Mouse (Mus musculus) left cerebral cortex, postnatal 25 days (tissue): Measurements from ENCODE around the gene Mrgprb8. TPM values are rescaled to one million over a fixed set of nuclear protein-coding genes. Genes with fewer than 3 reads are reported as not detected.
"Not testable (repeated sequence)": the region's sequence is repeated elsewhere in the genome, so short reads cannot be mapped to it uniquely, and the experiment has no call there.

ENCODE experiments used
- DNase-seq, 2 experiments: peaks; one replicate each; pipeline ENCODE4 v3.0.0; 2022; ENCODE audit warnings: low spot score in 2 of 2, mixed read lengths in 1 of 2
- intact Hi-C: fragments of 180-260 bp; cut with DNase I; formaldehyde crosslinking; loops from one replicate; pipeline ENCODE4 v1.15.1; 2025
- total RNA-seq, 2 experiments: library from RNA; stranded (reverse); gene quantifications; 2 replicates each; pipeline ENCODE4 v1.2.3; 2021

Mrgprb8 gene
- not detected for total RNA-seq

DNA sequence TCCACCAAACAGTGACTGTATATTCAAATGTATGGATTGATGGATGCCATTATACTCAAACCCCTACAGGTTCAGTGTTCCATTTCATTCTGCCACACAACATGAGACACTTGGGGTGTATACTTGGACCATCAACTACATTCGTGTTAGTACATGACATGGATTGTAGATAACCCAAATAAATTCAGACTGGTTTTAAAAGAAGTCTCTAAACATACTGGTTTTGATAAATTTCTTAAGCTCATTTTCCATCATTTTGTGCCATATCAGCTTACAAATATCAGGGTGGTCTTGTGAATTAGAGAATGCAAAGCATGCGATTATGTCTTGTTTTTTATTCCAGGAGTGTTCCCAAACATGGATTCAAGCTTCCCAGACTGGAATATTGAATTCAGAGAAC, at the start of gene Mrgprb8:
TSS of gene Mrgprb8 (plus strand) at position 301 of the 400 bp plus-strand sequence.
- DNase-seq, result no peak
- intact Hi-C loops, result no loop called here

DNA sequence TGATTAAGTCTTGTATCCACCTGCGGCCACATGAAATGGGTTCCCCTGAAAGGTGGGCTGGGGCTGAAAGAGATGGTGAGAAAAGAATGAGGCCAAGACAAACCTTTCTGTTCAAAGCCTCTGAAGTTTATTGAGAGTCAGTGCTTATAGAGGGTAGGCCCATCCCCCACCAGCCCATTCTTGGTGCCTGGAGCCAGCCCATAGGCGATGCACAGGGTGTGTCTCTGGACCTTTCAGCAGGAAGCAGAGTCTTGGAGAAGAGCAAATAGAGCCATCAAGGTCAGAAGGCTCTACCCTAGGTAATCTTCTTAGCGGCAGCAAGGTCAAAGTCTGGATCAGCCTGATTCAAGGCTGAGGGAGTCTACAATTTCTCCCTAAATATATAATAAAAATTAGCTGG, 47.6 kb downstream of the Mrgprb8 start:
- intact Hi-C loops, DNase-seq: not testable (repeated sequence)

DNA sequence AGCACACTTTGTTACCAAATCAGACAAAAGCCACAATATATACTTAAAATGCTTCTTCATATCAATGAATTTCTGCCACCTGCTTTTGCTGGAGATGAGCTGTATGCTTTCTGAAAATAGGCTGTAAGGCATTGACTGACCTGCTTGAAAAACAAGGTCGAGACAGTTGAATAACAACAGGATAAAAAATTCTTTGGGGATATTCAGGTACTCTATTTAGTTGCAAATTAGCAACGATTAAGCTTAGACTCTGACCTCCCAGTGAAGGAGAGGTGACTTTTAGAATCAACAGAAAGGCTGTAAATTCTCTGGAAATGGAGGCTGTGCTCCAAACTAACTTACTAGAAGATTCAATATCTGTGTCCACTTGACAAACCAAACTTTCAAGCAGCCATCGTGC, 48.3 kb downstream of the Mrgprb8 start:
- intact Hi-C loops, result no loop called here
- DNase-seq, result no peak

Other genes starting within 250 kb of the Mrgprb8 start
- not detected for gene Mrgprb5, start 219.5 kb upstream of the Mrgprb8 start, total RNA-seq
- not detected for gene Mrgprb4, start 189.2 kb upstream of the Mrgprb8 start, total RNA-seq
- gene Mrgprb1, start 67.8 kb downstream of the Mrgprb8 start, total RNA-seq, result not detected
- gene Mrgprx2, start 110.8 kb downstream of the Mrgprb8 start, total RNA-seq, result not detected
- gene Mrgprb2, start 169.6 kb downstream of the Mrgprb8 start, total RNA-seq, result not detected